Comparison of ENCODE assay signal across 12 mouse cellular contexts in the genomic region with DNA sequence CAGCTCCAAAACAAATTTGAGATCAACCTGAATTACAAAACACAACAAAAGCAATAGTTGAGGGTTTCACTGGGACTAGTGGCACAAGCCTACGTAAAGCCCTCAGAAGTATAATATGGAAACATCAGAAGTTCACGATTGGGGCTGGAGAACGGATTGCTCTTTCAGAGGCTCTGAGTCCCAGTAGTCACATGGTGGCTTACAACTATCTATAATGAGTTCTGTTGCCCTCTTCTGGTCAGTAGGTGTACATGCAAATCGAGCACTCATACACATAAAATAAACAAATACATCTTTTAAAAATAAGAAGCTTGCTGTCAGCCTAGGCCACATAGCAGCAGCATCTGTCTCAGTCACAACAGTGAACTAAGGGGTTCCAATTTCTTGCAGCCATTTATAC. TPM values are rescaled to one million over a fixed set of nuclear protein-coding genes. Genes with fewer than 3 reads are reported as not detected.
DNase-seq lines count a peak whose midpoint lies in the region; ATAC-seq and TF ChIP-seq lines count a peak whose summit lies in the region.
"Had no signal": no experiment of that assay in that cellular context is flagged by ENCODE, and none has a peak within 500 bp of the region (broad histone marks: within the 10 kb centered on the region; RNA-seq: fewer than 3 reads in every experiment).

No protein-coding gene starts in this region.

- no peak for ATAC-seq in liver, embryonic 14.5 days (ENCODE audit: insufficient read depth)
- no peak for ATAC-seq in liver, embryonic 11.5 days (replicated peaks; ENCODE audit: low FRiP score)
- ATAC-seq in activated CD4-positive, CD25-positive, alpha-beta regulatory T cell, adult 4 months, result no peak

- no peaks in the 10 kb centered on the region for H3K27me3 ChIP-seq in liver, embryonic 14.5 days (ENCODE audit: control insufficient read depth, insufficient read depth, low read length)
- no peaks in the 10 kb centered on the region for H3K27me3 ChIP-seq in liver, embryonic 11.5 days (replicated peaks; ENCODE audit: control insufficient read depth, insufficient read depth, low read length)
- H3K27me3 ChIP-seq in CH12.LX (replicated peaks), result peaks cover 4% of the 10 kb centered on the region
- H3K27me3 ChIP-seq: embryonic facial prominence, embryonic 15.5 days; hindbrain, embryonic 15.5 days; limb, embryonic 12.5 days had no signal

- no peaks in the 10 kb centered on the region for H3K4me1 ChIP-seq in liver, embryonic 14.5 days (replicated peaks; ENCODE audit: control insufficient read depth in 2 of 2, insufficient read depth in 2 of 2, low read length in 1 of 2)
- H3K4me1 ChIP-seq in liver, embryonic 11.5 days (replicated peaks; ENCODE audit: control insufficient read depth, insufficient read depth, low read length), result no peaks in the 10 kb centered on the region
- peaks cover 0 to 4% of the 10 kb centered on the region in 2 experiments; a peak in 1 of 4 replicates for H3K4me1 ChIP-seq in CH12.LX (ENCODE audit: control insufficient read depth in 1 of 2, insufficient read depth in 2 of 2)
- H3K4me1 ChIP-seq: embryonic facial prominence, embryonic 15.5 days; hindbrain, embryonic 15.5 days had no signal

- no peak overlapping the region for H3K4me3 ChIP-seq in liver, embryonic 14.5 days (ENCODE audit: insufficient read depth in 1 of 2, low read depth in 2 of 2, low read length in 2 of 2)
- H3K4me3 ChIP-seq in liver, embryonic 11.5 days (ENCODE audit: low read depth, low read length), result no peak overlapping the region
- H3K4me3 ChIP-seq in CH12.LX (replicated peaks in 1 of 3; ENCODE audit: low read depth in 2 of 3, low read length in 2 of 3, poor library complexity in 1 of 3), result no peak overlapping the region
- H3K4me3 ChIP-seq: embryonic facial prominence, embryonic 15.5 days; hindbrain, embryonic 15.5 days; limb, embryonic 12.5 days had no signal

- no peaks in the 10 kb centered on the region for H3K9me3 ChIP-seq in liver, embryonic 14.5 days (ENCODE audit: control insufficient read depth, low read length)
- no peaks in the 10 kb centered on the region for H3K9me3 ChIP-seq in liver, embryonic 11.5 days (ENCODE audit: control insufficient read depth, low read length)
- H3K9me3 ChIP-seq in CH12.LX (replicated peaks; ENCODE audit: low read length), result no peaks in the 10 kb centered on the region
- H3K9me3 ChIP-seq: hindbrain, embryonic 15.5 days; limb, embryonic 12.5 days had no signal

- no peak overlapping the region for H3K9ac ChIP-seq in liver, embryonic 14.5 days (replicated peaks)
- no peak overlapping the region for H3K9ac ChIP-seq in liver, embryonic 11.5 days (ENCODE audit: low read depth, low read length)
- H3K9ac ChIP-seq in CH12.LX (ENCODE audit: insufficient read depth, low read depth), result no peak overlapping the region
- H3K9ac ChIP-seq: embryonic facial prominence, embryonic 15.5 days; hindbrain, embryonic 15.5 days; limb, embryonic 12.5 days had no signal

- in situ Hi-C loops in CH12.LX (cut with MboI; ENCODE audit: low pct_ligation_motif_present, low pct_unique_long_range_greater_than_20kb, low sequenced_read_pairs), result no loop called here

- no peaks in the 10 kb centered on the region for H3K79me2 ChIP-seq in CH12.LX (replicated peaks; ENCODE audit: control insufficient read depth, extremely low read depth, insufficient read depth, poor library complexity, severe bottlenecking)

- no peak for TF ChIP-seq EP300 in liver, embryonic 14.5 days (IDR thresholded peaks at IDR 0.05; ENCODE audit: low read depth)
- TF ChIP-seq EP300 in CH12.LX (IDR thresholded peaks at IDR 0.05; ENCODE audit: low read length), result no peak

- DNase-seq in liver, embryonic 14.5 days (ENCODE audit: low read depth in 3 of 3, low spot score in 3 of 3), result no peak
- DNase-seq in liver, embryonic 11.5 days (ENCODE audit: low spot score), result no peak
- peak; percentile 29 for DNase-seq in CH12.LX (ENCODE audit: extremely low read depth)
- DNase-seq in T-cell, adult 2 months (ENCODE audit: low spot score), result peak; percentile 45
- peak; percentile 70 for DNase-seq in naive thymus-derived CD4-positive, alpha-beta T cell, adult 2 months (ENCODE audit: low read depth)
- no peak for DNase-seq in kidney, postnatal 10 days
- DNase-seq: lung, postnatal 4 days; thymus, postnatal 36 days had no signal

- dilution Hi-C loops in CH12.LX (cut with MboI; ENCODE audit: extremely low pct_ligation_motif_present, extremely low pct_unique_long_range_greater_than_20kb, low sequenced_read_pairs), result no loop called here

- no peak overlapping the region for H3K4me2 ChIP-seq in liver, embryonic 14.5 days (ENCODE audit: low read depth)
- H3K4me2 ChIP-seq in liver, embryonic 11.5 days, result no peak overlapping the region
- no peak overlapping the region for H3K4me2 ChIP-seq in CH12.LX (ENCODE audit: insufficient read depth, low read depth, poor library complexity, severe bottlenecking)
- H3K4me2 ChIP-seq: embryonic facial prominence, embryonic 15.5 days; hindbrain, embryonic 15.5 days; limb, embryonic 12.5 days had no signal

- H3K36me3 ChIP-seq in liver, embryonic 14.5 days (replicated peaks; ENCODE audit: control insufficient read depth, insufficient read depth, low read depth), result no peaks in the 10 kb centered on the region
- H3K36me3 ChIP-seq in liver, embryonic 11.5 days (ENCODE audit: control insufficient read depth, insufficient read depth, low read length), result no peaks in the 10 kb centered on the region
- no peaks in the 10 kb centered on the region for H3K36me3 ChIP-seq in CH12.LX (replicated peaks in 1 of 2; ENCODE audit: control insufficient read depth in 1 of 2, insufficient read depth in 1 of 2, low read length in 1 of 2)
- H3K36me3 ChIP-seq: embryonic facial prominence, embryonic 15.5 days; hindbrain, embryonic 15.5 days; limb, embryonic 12.5 days had no signal

- peak; percentile 27 for TF ChIP-seq RAD21 in CH12.LX (IDR thresholded peaks at IDR 0.05; ENCODE audit: low read depth, low read length)

- TF ChIP-seq POLR2A in CH12.LX (IDR thresholded peaks at IDR 0.05; ENCODE audit: low read depth, low read length), result no peak

- no peak overlapping the region for H3K27ac ChIP-seq in liver, embryonic 14.5 days
- no peak overlapping the region for H3K27ac ChIP-seq in liver, embryonic 11.5 days (ENCODE audit: low read depth, low read length)
- no peak overlapping the region for H3K27ac ChIP-seq in CH12.LX (ENCODE audit: insufficient read depth, low read depth)
- H3K27ac ChIP-seq: embryonic facial prominence, embryonic 15.5 days; hindbrain, embryonic 15.5 days; limb, embryonic 12.5 days had no signal

- 37% methylated on average over 4 of the region's 4 CpGs for WGBS in liver, embryonic 14.5 days (ENCODE audit: insufficient replicate concordance)
- WGBS in liver, embryonic 11.5 days, result 69% methylated on average over 4 of the region's 4 CpGs

- peak; percentile 14; the same call in 1 of the 2 replicates for TF ChIP-seq CTCF in liver, embryonic 14.5 days (IDR thresholded peaks at IDR 0.05; ENCODE audit: low read depth)
- peak in 1 of 2 experiments; percentile 55; a peak in 2 of 4 replicates for TF ChIP-seq CTCF in CH12.LX (conservative IDR thresholded peaks at IDR 0.05 in 1 of 2, IDR thresholded peaks at IDR 0.05 in 1 of 2; ENCODE audit: low read depth in 2 of 2, low read length in 2 of 2)

TF ChIP-seq in CH12.LX, 34 proteins besides CTCF, POLR2A, EP300 and RAD21:
- TF ChIP-seq USF1 (IDR thresholded peaks at IDR 0.05; ENCODE audit: low read depth, low read length) (peak; percentile 25), BHLHE40 (IDR thresholded peaks at IDR 0.05; ENCODE audit: low read depth, low read length) (no peak), MAZ (IDR thresholded peaks at IDR 0.05; ENCODE audit: low read depth, low read length) (no peak), MYC (IDR thresholded peaks at IDR 0.05; ENCODE audit: low read depth, low read length) (peak; percentile 68; the same call in 1 of the 2 replicates), SMC3 (IDR thresholded peaks at IDR 0.05; ENCODE audit: low read depth, low read length) (peak; percentile 34)
TF ChIP-seq in CH12.LX: peak in this region for 3.

RNA-seq across cellular contexts. Expression of gene 1700016K19Rik, which starts 16.5 kb away (rescaled TPM):
- polyA plus RNA-seq in liver, embryonic 14.5 days (2012; rRNA removed), result not detected in 2 replicates
- not detected in 2 replicates for polyA plus RNA-seq in liver, embryonic 14.5 days (2014; fragmentation: Nextera tagmentation; extraction: Ambion mirVana)
- not detected in 2 replicates for polyA plus RNA-seq in liver, embryonic 11.5 days (2014; fragmentation: Nextera tagmentation; extraction: Ambion mirVana)
- total RNA-seq in CH12.LX (2012; rRNA removed) (0.76 TPM in 1 of 2 replicates, not detected in the other), CH12.LX (2014; rRNA removed) (not detected in 2 replicates)
- polyA plus RNA-seq in CH12.LX (2012; ENCODE audit: insufficient read length, low read depth), result 0.53 TPM in 1 of 2 replicates, not detected in the other
- polyA plus RNA-seq in activated CD4-positive, CD25-positive, alpha-beta regulatory T cell, adult 4 months (2017; shearing (Covaris generic)), result under 1 TPM in 1 of 2 experiments, not detected in 1; 0.37 TPM

RNA-seq across cellular contexts. Expression of gene Rflnb, which starts 44.4 kb away (rescaled TPM):
- polyA plus RNA-seq in liver, embryonic 14.5 days (2012; rRNA removed), result 0.92 and 1.3 TPM in 2 replicates
- polyA plus RNA-seq in liver, embryonic 14.5 days (2014; fragmentation: Nextera tagmentation; extraction: Ambion mirVana), result 1.9 and 2.3 TPM in 2 replicates
- polyA plus RNA-seq in liver, embryonic 11.5 days (2014; fragmentation: Nextera tagmentation; extraction: Ambion mirVana), result 7.5 and 7.9 TPM in 2 replicates
- total RNA-seq in CH12.LX (2012; rRNA removed) (0.80 and 0.85 TPM in 2 replicates), CH12.LX (2014; rRNA removed) (0.19 and 0.26 TPM in 2 replicates)
- polyA plus RNA-seq in CH12.LX (2012; ENCODE audit: insufficient read length, low read depth), result 0.31 and 0.69 TPM in 2 replicates
- 10 to 100 TPM; 13.7 to 15.9 TPM for polyA plus RNA-seq in activated CD4-positive, CD25-positive, alpha-beta regulatory T cell, adult 4 months (2017; shearing (Covaris generic))

RNA-seq across cellular contexts. Expression of gene Rph3al, which starts 45.0 kb away (rescaled TPM):
- 0.15 and 0.29 TPM in 2 replicates for polyA plus RNA-seq in liver, embryonic 14.5 days (2012; rRNA removed)
- 0.25 and 0.27 TPM in 2 replicates for polyA plus RNA-seq in liver, embryonic 14.5 days (2014; fragmentation: Nextera tagmentation; extraction: Ambion mirVana)
- polyA plus RNA-seq in liver, embryonic 11.5 days (2014; fragmentation: Nextera tagmentation; extraction: Ambion mirVana), result 1.4 and 1.5 TPM in 2 replicates
- 0.21 and 0.34 TPM in 2 replicates for total RNA-seq in CH12.LX (2012; rRNA removed)
- 0.16 TPM in 1 of 2 replicates, not detected in the other for total RNA-seq in CH12.LX (2014; rRNA removed)
- polyA plus RNA-seq in CH12.LX (2012; ENCODE audit: insufficient read length, low read depth), result 0.39 and 0.55 TPM in 2 replicates
- 1 to 10 TPM; 5.9 to 8.0 TPM for polyA plus RNA-seq in activated CD4-positive, CD25-positive, alpha-beta regulatory T cell, adult 4 months (2017; shearing (Covaris generic))

Comparison
In these comparisons a context has a peak if more than half of its experiments do, and no peak if none do; other contexts are left out.
1. DNase-seq: peak in CH12.LX (single experiment), T-cell, adult 2 months (single experiment) and naive thymus-derived CD4-positive, alpha-beta T cell, adult 2 months (single experiment); none in liver, embryonic 14.5 days (0 of 3), liver, embryonic 11.5 days (single experiment) and kidney, postnatal 10 days (single experiment).